In the genomic region with DNA sequence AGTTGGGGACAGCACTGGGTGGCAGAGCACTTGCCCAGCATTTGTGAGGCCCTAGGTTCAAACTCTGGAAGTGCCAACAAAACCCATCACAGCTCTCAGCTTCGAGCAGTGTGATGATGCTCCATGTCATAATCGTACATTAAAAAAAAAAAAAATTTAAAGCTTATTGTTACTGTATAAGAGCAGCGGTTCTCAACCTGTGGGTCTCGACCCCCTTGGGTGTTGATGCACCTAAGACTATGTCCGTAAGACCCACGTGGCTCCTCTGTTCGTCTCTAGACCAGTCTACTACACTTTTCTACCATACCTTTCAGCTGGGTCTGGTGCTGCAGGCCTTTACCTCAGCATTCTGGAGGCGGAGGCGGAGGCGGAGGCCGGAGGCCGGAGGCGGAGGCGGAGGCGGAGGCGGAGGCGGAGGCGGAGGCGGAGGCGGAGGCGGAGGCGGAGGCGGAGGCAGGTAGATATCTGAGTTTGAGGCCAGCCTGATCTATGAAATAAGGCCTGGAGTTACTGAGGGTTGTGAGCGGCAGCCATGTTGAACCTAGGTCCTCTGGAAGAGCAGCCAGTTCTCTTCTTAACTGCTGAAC, we compare ENCODE assay signal across 16 mouse cellular contexts. TPM values are rescaled to one million over a fixed set of nuclear protein-coding genes. Genes with fewer than 3 reads are reported as not detected.
"Had no signal": no experiment of that assay in that cellular context is flagged by ENCODE, and none has a peak within 500 bp of the region (broad histone marks: within the 10 kb centered on the region; RNA-seq: fewer than 3 reads in every experiment).

No protein-coding gene starts in this region.

- H3K27ac ChIP-seq: layer of hippocampus, adult 2 months; limb, embryonic 12.5 days; neural tube, embryonic 15.5 days had no signal

- ATAC-seq: lung, postnatal 0 days had no signal

- H3K4me1 ChIP-seq: limb, embryonic 12.5 days; neural tube, embryonic 15.5 days had no signal

- H3K9ac ChIP-seq: limb, embryonic 12.5 days; neural tube, embryonic 15.5 days had no signal

- H3K4me3 ChIP-seq: layer of hippocampus, adult 2 months; limb, embryonic 12.5 days; myocyte; neural tube, embryonic 15.5 days had no signal

- H3K27me3 ChIP-seq: limb, embryonic 12.5 days; neural tube, embryonic 15.5 days had no signal

- H3K36me3 ChIP-seq: limb, embryonic 12.5 days; neural tube, embryonic 15.5 days had no signal

- H3K9me3 ChIP-seq: limb, embryonic 12.5 days; neural tube, embryonic 15.5 days had no signal

- DNase-seq: kidney, postnatal 10 days; kidney, postnatal 4 days; lung, adult 2 months; lung, postnatal 36 days; midbrain, embryonic 14.5 days; right cerebral cortex, adult 18-20 months; right cerebral cortex, postnatal 4 days; spleen, adult 18-20 months; thymus, postnatal 4 days had no signal

- H3K4me2 ChIP-seq: limb, embryonic 12.5 days; neural tube, embryonic 15.5 days had no signal

RNA-seq across cellular contexts. Expression of a gene that starts 19.8 kb away (rescaled TPM):
- polyA plus RNA-seq: neural tube, embryonic 11.5 days; stomach, embryonic 14.5 days had no signal
